Mouse (Mus musculus) heart, embryonic 12.5 days (tissue): ENCODE results near the gene Tedc2. TPM values are rescaled to one million over a fixed set of nuclear protein-coding genes. Genes with fewer than 3 reads are reported as not detected.

Experiments used
- microRNA-seq: library from miRNA; unstranded; fragments of <30 nt; microRNA quantifications from one replicate; pipeline ENCODE4, GENCODE M21; 2017
- polyA plus RNA-seq: library from polyadenylated mRNA; unstranded; fragments of >200 nt; fragmentation: Nextera tagmentation; extraction: Ambion mirVana; gene quantifications from 2 replicates; pipeline ENCODE4 v1.2.1, GENCODE M21; 2016

Tedc2 gene
- polyA plus RNA-seq, 1 experiment from 2014 or later, result 7.5 TPM

Small RNA genes lying within 50 kb of the gene (microRNA-seq; reads per million reads assigned to microRNA genes)
- 2.1 reads per million for gene Mir5134
- 1.2 reads per million for gene Mir6965

Other genes starting within 250 kb of the Tedc2 start
- not detected in 2 replicates for gene Prss30, start 240.3 kb downstream of the Tedc2 start, polyA plus RNA-seq
- 0.29 TPM in 1 of 2 replicates, not detected in the other for gene Prss22, start 222.8 kb downstream of the Tedc2 start, polyA plus RNA-seq
- gene Prss27, start 182.7 kb downstream of the Tedc2 start, polyA plus RNA-seq, result 0.35 and 0.41 TPM in 2 replicates
- gene Kctd5, start 147.4 kb downstream of the Tedc2 start, polyA plus RNA-seq, result 49.0 and 49.2 TPM in 2 replicates
- gene Pdpk1, start 69.9 kb downstream of the Tedc2 start, polyA plus RNA-seq, result 46.9 and 48.6 TPM in 2 replicates
- gene Amdhd2, start 57.1 kb downstream of the Tedc2 start, polyA plus RNA-seq, result 28.1 and 28.8 TPM in 2 replicates
- 534 and 535 TPM in 2 replicates for gene Atp6v0c, start 51.1 kb downstream of the Tedc2 start, polyA plus RNA-seq
- gene Tbc1d24, start 15.3 kb downstream of the Tedc2 start, polyA plus RNA-seq, result 5.1 and 5.3 TPM in 2 replicates
- gene Ntn3, start 11.3 kb downstream of the Tedc2 start, polyA plus RNA-seq, result 2.0 and 2.6 TPM in 2 replicates
- 49.4 and 55.8 TPM in 2 replicates for gene Ccnf, start 30.6 kb upstream of the Tedc2 start, polyA plus RNA-seq
- not detected in 2 replicates for gene Abca17, start 130.2 kb upstream of the Tedc2 start, polyA plus RNA-seq
- 9.4 and 9.7 TPM in 2 replicates for gene Abca3, start 131.1 kb upstream of the Tedc2 start, polyA plus RNA-seq
- gene Rnps1, start 193.7 kb upstream of the Tedc2 start, polyA plus RNA-seq, result 246 and 247 TPM in 2 replicates
- 209 and 215 TPM in 2 replicates for gene Eci1, start 205.8 kb upstream of the Tedc2 start, polyA plus RNA-seq
- 2.3 and 2.4 TPM in 2 replicates for gene Dnase1l2, start 222.3 kb upstream of the Tedc2 start, polyA plus RNA-seq
- gene E4f1, start 249.5 kb upstream of the Tedc2 start, polyA plus RNA-seq, result 22.2 and 22.5 TPM in 2 replicates
- gene Pgp, start 249.5 kb upstream of the Tedc2 start, polyA plus RNA-seq, result 71.9 and 73.7 TPM in 2 replicates